Mouse (Mus musculus) CD4-positive helper T cell, adult 2 months (primary cell): ENCODE results near the gene Wdr63.
A peak's percentile ranks its signal among the peaks of the same experiment; 100 is the strongest.
"Not testable (repeated sequence)": the region's sequence is repeated elsewhere in the genome, so short reads cannot be mapped to it uniquely, and the experiment has no call there.

Experiments
- DNase-seq: peaks from one replicate; pipeline ENCODE4 v3.0.0-alpha.2; 2012; ENCODE audit warnings: low read depth, missing footprints, low spot score

Wdr63 gene

DNA sequence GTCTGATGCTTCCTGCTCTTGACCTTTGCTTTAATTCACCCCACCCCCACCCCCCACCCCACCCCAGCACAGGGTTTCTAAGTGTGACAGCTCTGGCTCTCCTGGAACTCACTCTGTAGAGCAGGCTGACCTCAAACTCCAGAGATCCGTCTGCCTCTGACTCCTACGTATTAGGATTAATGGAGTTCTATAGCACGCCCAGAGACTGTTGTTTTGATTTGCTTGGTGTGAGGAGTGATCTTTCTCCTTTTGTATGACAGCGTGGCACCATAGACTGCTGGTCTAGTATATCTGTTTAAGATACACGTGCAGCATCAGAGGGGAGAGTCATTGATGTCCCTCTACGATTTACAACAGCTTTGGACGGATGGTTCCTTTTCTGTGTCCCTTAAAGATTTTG is 94.4 kb downstream of the Wdr63 start:
- DNase-seq = no peak

DNA sequence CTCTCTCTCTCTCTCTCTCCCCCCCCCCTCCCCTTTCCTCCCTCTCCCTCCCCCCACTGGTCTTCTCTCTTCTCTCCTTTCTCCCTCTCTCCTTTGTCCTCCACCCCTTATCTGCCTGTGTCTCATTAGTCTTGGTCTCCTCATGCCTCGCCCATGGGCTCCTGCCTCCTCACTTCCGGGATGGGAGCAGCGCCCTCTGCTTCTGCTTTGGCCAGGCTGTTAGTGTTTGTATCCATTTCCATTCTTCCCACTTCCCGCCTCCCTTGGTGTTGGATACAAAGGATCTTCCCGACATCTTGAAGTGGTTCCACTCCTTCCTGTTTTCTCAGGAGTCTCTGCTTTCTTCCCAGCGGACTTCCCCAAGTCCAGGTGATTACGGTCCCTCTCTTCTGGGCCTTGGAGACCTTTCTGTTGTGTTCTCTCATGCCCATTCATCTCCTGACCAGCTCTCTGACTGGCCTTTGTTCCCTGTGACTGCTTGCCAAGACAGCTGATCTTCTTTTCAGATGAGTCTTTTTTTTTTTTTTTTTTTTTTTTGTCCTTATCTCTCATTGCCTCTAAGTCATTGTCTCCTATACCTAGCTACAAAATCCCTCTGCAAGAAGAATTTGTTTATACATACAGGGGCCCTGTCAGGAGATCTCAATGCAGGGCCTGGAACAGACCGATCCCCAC is 96.2 kb downstream of the Wdr63 start:
- DNase-seq = no peak

DNA sequence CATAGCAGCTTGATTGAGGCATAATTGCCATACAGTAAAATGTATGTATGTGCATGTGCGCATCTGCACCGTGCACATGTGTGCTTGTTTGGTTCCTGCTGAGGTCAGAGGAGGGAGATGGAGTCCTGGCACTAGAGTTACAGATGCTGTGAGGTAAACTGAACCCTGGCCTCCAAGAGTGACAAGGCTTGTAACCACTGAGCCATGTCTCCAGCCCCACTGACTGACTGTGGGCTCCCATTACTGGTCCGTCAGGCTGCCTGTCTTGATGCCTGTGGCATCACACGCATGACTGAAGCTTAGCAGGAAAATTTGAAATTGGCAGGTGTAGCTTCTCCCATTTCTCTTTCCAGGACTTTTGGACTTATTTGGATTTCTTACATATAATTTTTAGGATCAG is 97.2 kb downstream of the Wdr63 start:
- no peak for DNase-seq

DNA sequence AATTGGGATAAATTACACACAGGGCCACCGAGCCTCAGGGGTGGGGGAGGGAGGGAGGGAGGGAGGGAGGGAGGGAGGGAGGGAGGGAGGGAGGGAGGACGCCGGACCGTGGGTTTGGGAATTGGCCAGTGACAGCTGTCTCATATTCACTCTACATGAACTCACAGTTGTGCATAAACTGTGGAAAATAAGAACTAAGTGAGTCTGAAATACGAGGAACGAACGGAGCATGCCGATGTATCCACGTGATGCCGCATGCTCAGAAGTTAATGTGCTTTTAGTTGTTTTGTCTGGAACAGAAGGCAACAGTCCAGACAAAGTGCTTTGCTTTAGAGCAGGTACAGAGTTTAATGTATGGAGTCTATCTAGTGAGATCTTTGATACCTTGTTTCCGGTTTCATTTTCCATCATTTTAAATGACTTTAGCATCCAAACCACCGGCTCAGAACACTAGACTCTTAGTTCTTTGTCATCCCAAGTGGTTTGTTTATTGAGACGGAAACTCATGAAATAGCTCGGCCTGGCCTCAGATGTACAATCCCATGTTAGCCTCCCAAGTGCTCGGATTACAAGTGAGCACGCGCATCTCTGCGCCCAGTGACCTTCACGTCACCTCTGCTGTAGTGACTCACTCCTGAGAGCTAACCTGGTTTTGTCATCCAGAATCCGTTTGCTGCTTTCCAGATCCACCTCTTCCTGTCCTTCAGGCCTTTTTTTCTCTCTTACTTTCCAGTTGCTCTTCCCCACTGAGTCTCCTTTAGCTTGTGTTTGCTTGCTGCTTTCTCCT is 97.9 kb downstream of the Wdr63 start:
- DNase-seq = no peak

DNA sequence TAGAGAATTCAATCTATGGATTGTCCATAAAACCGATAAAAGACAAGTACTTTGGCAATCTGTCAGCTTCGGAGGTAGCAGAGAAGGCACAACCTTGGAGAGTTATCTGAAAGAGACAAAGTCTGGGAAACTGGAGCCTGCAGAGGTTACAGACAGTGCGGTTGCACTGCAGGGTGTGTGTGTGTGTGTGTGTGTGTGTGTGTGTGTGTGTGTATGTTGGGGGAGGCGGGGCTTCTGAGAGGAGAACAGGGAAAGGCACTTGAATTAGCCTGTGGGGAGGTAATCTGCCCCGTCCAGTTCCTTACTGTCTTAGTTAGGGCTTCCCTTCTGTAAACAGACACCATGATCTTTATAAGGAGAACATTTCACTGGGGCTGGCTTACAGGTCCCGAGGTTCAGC is 100.1 kb downstream of the Wdr63 start:
- no peak for DNase-seq

DNA sequence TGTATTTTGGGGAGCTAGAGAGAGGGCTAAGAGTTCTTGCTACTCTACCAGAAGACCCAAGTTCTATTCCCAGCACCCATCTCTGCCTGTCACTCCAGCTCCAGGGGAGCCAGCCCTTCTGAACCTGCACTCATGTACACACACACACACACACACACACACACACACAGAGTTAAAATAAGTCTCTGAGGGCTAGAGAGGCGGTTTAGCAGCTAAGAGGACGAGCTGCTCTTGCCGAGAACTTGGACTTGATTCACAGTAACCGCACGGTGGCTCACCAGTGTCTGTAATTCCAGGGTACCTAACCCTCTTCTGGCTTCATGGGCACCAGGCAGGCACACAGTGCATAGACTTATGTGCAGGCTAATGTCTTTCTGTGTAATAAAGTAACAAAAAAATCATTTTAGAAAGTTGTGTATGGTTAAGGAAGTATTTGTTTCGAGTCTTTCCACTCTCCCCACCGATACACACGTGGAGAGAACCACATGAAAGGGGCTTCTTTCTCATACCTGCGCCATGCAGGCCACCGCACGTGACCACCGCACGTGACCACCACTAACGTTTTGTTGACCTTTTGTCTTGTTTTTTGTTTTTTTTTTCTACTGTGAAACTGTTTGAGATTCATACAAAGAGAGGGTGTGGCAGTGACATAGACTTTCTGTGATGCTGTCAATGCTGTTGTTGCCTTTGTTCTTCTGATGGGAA is 103.4 kb downstream of the Wdr63 start:
- DNase-seq = peak; percentile 34

DNA sequence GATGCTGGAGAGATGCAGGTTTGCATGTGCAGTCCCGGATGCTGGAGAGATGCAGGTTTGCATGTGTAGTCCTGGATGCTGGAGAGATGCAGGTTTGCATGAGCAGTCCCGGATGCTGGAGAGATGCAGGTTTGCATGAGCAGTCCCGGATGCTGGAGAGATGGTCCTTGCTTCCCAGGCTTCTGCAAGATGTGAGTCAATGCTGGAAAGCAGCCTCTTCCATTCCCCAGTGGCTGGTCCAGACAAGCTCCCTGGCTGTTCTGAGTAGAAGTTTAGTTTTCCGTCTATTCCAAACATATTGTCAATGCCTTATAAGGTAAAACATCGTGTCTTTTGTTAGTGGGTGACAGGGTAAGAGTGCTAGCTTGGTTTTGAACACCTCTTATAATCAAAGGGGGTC is 111.4 kb downstream of the Wdr63 start:
- DNase-seq = not testable (repeated sequence)

DNA sequence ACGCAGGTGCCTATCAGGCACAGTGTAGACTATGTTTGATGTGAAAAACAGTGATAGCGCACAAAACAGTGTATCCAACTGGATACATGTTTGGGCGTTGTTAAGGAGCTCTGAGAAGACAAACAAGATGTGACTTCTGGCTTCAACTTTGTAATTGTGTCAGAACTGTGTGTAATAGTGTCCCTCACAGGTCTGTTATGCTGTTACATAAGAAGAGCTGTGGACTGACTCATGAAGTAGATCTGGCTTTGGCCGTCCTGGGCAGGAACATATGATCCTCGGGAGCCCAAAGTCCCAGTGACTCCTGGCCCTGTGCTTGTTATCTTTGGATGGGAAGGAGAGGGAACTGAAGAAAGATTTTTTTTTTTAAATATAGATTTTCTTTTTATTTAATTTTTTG is 112.4 kb downstream of the Wdr63 start:
- no peak for DNase-seq

DNA sequence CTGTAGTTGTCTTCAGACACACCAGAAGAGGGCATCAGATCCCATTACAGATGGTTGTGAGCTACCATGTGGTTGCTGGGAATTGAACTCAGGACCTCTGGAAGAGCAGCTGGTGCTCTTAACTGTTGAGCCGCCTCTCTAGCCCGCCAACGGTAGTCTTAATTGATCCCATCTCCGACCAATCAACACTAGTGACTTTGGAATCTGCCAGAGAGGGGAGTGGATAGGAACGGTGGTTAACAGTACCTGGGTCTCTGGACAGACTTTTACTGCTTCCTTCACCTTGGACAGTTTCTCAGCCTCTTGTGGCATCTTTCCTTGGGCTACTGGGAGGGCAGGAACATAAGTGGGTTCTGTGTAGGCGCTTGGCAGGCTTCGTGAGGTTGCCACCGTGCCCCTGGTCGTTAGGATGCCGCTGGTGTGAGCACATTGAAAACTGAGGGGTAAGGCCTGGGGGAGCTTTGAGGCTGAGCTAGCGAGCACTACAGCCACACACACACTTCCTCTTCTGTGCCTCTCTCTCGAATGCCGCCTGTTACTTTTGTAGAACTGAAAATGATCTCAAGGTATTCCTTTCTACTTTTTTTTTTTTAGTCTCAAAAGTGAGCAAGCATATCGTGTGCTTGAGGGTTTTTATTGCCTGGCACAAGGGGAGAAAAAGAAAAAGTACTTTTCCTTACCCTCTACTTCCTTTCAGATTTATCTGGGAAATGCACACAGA is 114.3 kb downstream of the Wdr63 start:
- no peak for DNase-seq

DNA sequence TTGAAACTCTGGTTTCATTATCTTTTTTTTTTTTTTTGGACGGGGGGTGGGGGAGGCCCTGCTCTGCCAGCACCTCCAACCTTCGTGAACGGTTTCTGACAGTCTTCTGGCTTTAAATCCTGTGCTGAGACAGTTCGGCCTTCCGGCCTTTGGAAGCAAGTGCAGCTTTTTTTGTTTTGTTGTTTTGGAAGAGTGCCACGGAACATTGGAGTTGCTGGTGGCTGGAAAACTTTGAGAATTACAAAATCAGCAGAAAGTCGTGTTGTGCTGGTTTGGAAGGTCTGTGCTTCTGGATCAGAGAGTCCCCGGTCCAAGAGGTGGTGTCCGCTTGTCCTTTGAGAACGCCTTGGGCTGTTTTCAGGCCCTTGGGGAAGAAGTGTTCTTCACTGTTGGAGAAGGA is 115.1 kb downstream of the Wdr63 start:
- DNase-seq = no peak

DNA sequence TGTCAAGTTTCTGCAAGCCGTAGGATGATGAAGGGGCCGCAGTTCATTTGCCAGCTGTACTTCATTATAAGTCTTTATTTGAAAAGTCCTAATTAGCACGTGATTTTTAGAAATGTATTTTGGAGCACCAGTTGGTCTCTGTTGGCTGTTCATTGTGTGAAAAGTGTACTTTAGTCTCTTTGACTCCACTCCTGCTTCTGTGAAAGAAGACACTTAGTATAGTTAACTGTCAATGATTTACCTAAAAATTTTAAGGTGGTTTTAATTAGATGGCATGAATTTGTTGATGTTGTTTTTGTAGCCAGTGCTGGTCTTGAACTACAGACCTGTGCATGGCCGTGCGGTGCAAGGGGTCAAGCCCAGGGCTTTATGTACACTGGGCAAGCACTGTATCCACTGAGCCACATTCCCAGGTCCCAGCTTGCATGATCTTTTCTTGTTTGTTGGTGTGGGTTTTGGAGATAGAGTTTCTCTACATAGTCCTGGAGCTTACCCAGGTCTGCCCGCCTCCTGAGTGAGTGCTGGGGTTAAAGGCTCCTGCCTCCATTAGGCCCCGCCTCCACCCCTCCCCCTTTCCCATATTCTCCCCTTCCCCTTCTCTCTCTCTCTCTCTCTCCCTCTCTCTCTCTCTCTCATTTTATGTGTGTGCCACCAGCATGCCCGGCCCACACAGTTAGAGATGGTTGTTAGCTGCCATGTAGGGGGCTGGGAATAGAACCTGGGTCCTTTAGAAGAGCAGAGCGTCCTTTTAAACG is 115.8 kb downstream of the Wdr63 start:
- DNase-seq = no peak

DNA sequence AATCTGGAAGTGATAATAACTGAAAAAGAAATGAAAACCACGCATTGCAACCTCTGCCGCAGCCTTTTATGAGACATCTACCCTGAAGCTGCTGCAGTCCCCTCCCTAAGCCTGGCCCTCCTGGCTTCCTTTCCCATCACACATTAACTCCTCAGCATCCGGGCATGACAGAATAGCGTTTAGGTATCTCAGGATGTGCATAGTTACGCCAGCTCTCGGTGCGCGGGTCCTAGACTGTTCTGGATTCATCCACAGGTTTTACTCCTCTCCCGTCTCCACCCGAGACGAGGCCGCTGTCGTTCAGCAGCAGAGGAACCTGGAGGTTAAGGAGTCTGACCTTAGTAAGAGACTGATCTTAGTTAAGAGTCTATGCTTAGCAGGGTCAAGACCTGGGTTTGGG is 116.8 kb downstream of the Wdr63 start:
- no peak for DNase-seq
